Mouse (Mus musculus) heart, postnatal 0 days (tissue): Measurements from ENCODE around the gene Ifrd2.

ENCODE experiments used
- CTCF ChIP-seq: IDR thresholded peaks from 2 replicates; pipeline ENCODE4 v1.5.1; 2016; ENCODE audit warnings: antibody characterized with exemption, control low read depth, low read depth
- EP300 ChIP-seq: IDR thresholded peaks from 2 replicates; pipeline ENCODE4 v1.6.1; 2016; ENCODE audit warnings: antibody characterized with exemption, low read depth

GRCm38 (mm10) chr9:107594281-107595062 is 7.0 kb downstream of the Ifrd2 start:
- TF ChIP-seq CTCF: no peak
- no peak for TF ChIP-seq EP300
